Mouse (Mus musculus): ENCODE data around the gene Zc3h12a. TPM values are rescaled to one million over a fixed set of nuclear protein-coding genes. Genes with fewer than 3 reads are reported as not detected.

The Zc3h12a gene
- total and polyA plus RNA-seq, 3 experiments: 2.1 to 13.4 (median 7.7) TPM

DNA sequence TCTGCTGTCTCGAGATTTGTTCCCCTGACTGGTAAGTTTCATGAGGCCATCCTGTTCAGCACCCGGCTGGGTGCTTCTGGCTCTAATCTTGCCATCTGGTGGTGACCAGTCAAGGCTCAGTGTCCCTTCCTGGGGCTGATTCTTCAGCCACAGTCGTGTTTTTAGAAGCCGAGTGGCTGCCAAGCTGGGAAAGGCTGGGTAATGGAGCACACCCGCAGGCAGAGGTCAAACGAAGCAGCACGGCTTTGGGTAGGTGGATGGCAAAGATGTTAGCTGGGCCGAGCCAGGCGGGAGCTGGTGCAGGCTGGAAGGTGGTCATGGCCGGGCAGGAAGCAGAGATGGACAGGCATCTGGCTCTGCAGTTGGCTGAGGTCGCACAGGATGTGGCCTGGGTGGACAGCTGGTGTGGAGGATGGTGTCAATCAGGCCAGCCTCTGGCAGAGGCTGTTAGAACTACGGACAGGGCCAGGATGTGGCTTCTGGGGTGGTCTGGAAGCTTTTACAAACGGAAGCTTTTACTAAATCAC lies 49.1 kb upstream of the Zc3h12a start:
- no peaks in the 10 kb centered on the region for H3K9me3 ChIP-seq (replicated peaks; ENCODE audit: low read length)
- dilution Hi-C loops (cut with MboI; ENCODE audit: extremely low pct_ligation_motif_present, extremely low pct_unique_long_range_greater_than_20kb, low sequenced_read_pairs) (no loop called here), in situ Hi-C loops (cut with MboI; ENCODE audit: low pct_ligation_motif_present, low pct_unique_long_range_greater_than_20kb, low sequenced_read_pairs) (no loop called here)
- H3K79me2 ChIP-seq (replicated peaks; ENCODE audit: control insufficient read depth, extremely low read depth, insufficient read depth, poor library complexity, severe bottlenecking): no peaks in the 10 kb centered on the region
- H3K4me2 ChIP-seq (ENCODE audit: insufficient read depth, low read depth, poor library complexity, severe bottlenecking): no peak overlapping the region
- no peak for DNase-seq (ENCODE audit: extremely low read depth)
- H3K4me3 ChIP-seq (replicated peaks in 1 of 3; ENCODE audit: low read depth in 2 of 3, low read length in 2 of 3, poor library complexity in 1 of 3): no peak overlapping the region
- no peaks in the 10 kb centered on the region for H3K36me3 ChIP-seq (replicated peaks in 1 of 2; ENCODE audit: control insufficient read depth in 1 of 2, insufficient read depth in 1 of 2, low read length in 1 of 2)
- peaks cover 86% of the 10 kb centered on the region for H3K27me3 ChIP-seq (replicated peaks)
- 0 out of 4 replicates have a peak, but pooled peaks cover 0 to 2% of the 10 kb centered on the region in 2 experiments for H3K4me1 ChIP-seq (ENCODE audit: control insufficient read depth in 1 of 2, insufficient read depth in 2 of 2)
- TF ChIP-seq MYC (IDR thresholded peaks at IDR 0.05; ENCODE audit: low read depth, low read length) (no peak), RAD21 (IDR thresholded peaks at IDR 0.05; ENCODE audit: low read depth, low read length) (no peak), SIN3A (IDR thresholded peaks at IDR 0.05; ENCODE audit: low read length) (no peak), MEF2A (IDR thresholded peaks at IDR 0.05; ENCODE audit: borderline replicate concordance, low read depth, low read length) (no peak), POLR2A (IDR thresholded peaks at IDR 0.05; ENCODE audit: low read depth, low read length) (no peak), HCFC1 (IDR thresholded peaks at IDR 0.05; ENCODE audit: low read depth, low read length) (no peak)
- H3K9ac ChIP-seq (ENCODE audit: insufficient read depth, low read depth): no peak overlapping the region
- no peak overlapping the region for H3K27ac ChIP-seq (ENCODE audit: insufficient read depth, low read depth)

DNA sequence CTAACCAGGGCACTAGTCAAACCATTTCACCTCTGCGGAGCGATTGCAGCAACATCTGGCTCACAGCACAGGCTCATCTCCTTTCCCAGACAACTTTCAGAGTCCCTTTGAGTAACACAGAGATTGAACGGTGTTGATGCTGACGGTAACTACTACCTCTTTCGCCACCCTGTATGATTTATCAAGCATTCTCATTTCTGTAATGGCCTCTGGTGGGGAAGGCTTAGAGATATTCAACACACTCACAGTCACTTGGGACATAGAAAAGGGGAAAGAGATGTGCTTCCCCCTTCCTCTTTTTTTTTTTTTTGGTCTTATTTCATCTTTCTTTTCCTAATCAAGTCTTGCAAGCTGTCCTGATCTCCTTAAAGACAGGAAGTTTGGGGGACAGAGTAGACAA lies 48.5 kb upstream of the Zc3h12a start:
- no peak for DNase-seq (ENCODE audit: extremely low read depth)
- Histone ChIP-seq H3K9ac (ENCODE audit: insufficient read depth, low read depth) (no peak overlapping the region), H3K4me2 (ENCODE audit: insufficient read depth, low read depth, poor library complexity, severe bottlenecking) (no peak overlapping the region), H3K27me3 (replicated peaks) (peaks cover 86% of the 10 kb centered on the region), H3K27ac (ENCODE audit: insufficient read depth, low read depth) (no peak overlapping the region), H3K4me3 (replicated peaks in 1 of 3; ENCODE audit: low read depth in 2 of 3, low read length in 2 of 3, poor library complexity in 1 of 3) (no peak overlapping the region), H3K9me3 (replicated peaks; ENCODE audit: low read length) (no peaks in the 10 kb centered on the region), H3K79me2 (replicated peaks; ENCODE audit: control insufficient read depth, extremely low read depth, insufficient read depth, poor library complexity, severe bottlenecking) (no peaks in the 10 kb centered on the region), H3K36me3 (replicated peaks in 1 of 2; ENCODE audit: control insufficient read depth in 1 of 2, insufficient read depth in 1 of 2, low read length in 1 of 2) (no peaks in the 10 kb centered on the region), H3K4me1 (ENCODE audit: control insufficient read depth in 1 of 2, insufficient read depth in 2 of 2) (peaks cover 0 to 5% of the 10 kb centered on the region in 2 experiments; a peak in 1 of 4 replicates)
- TF ChIP-seq UBTF (IDR thresholded peaks at IDR 0.05; ENCODE audit: low read depth, low read length) (no peak), USF2 (conservative IDR thresholded peaks at IDR 0.05; ENCODE audit: low read depth, low read length) (no peak), BHLHE40 (IDR thresholded peaks at IDR 0.05; ENCODE audit: low read depth, low read length) (no peak), POLR2AphosphoS2 (IDR thresholded peaks at IDR 0.05; ENCODE audit: low read depth, low read length) (no peak), ZMIZ1 (IDR thresholded peaks at IDR 0.05; ENCODE audit: low read depth, low read length) (no peak), SMC3 (IDR thresholded peaks at IDR 0.05; ENCODE audit: low read depth, low read length) (no peak), NELFE (IDR thresholded peaks at IDR 0.05; ENCODE audit: low read depth, low read length) (no peak), MAZ (IDR thresholded peaks at IDR 0.05; ENCODE audit: low read depth, low read length) (no peak), KAT2A (IDR thresholded peaks at IDR 0.05; ENCODE audit: insufficient replicate concordance, low read length) (no peak), ZKSCAN1 (IDR thresholded peaks at IDR 0.05; ENCODE audit: borderline replicate concordance, low read depth, low read length) (no peak), USF1 (IDR thresholded peaks at IDR 0.05; ENCODE audit: low read depth, low read length) (no peak), RCOR1 (conservative IDR thresholded peaks at IDR 0.05; ENCODE audit: low read depth, low read length) (no peak), MYC (IDR thresholded peaks at IDR 0.05; ENCODE audit: low read depth, low read length) (no peak), JUND (conservative IDR thresholded peaks at IDR 0.05; ENCODE audit: low read depth, low read length) (no peak), JUN (IDR thresholded peaks at IDR 0.05; ENCODE audit: insufficient read depth, low read depth, low read length) (no peak), MAX (IDR thresholded peaks at IDR 0.05; ENCODE audit: low read length) (no peak), CHD1 (IDR thresholded peaks at IDR 0.05; ENCODE audit: low read depth, low read length) (no peak), ELF1 (IDR thresholded peaks at IDR 0.05; ENCODE audit: low read depth, low read length) (no peak)
- dilution Hi-C loops (cut with MboI; ENCODE audit: extremely low pct_ligation_motif_present, extremely low pct_unique_long_range_greater_than_20kb, low sequenced_read_pairs) (no loop called here), in situ Hi-C loops (cut with MboI; ENCODE audit: low pct_ligation_motif_present, low pct_unique_long_range_greater_than_20kb, low sequenced_read_pairs) (no loop called here)
